Mouse (Mus musculus) G1E-ER4 (cell line): ENCODE data around the gene Pde11a. TPM values are rescaled to one million over a fixed set of nuclear protein-coding genes. Genes with fewer than 3 reads are reported as not detected.

ENCODE experiments used
- GATA1 ChIP-seq: IDR thresholded peaks from one replicate; pipeline ENCODE4 v1.8.0; 2012; ENCODE audit warnings: low read length, inconsistent platforms
- polyA plus RNA-seq: library from polyadenylated mRNA; stranded (reverse); fragments of >175 nt; gene quantifications from 2 replicates; pipeline ENCODE4 v1.2.3, GENCODE M21; 2012

The Pde11a gene
- polyA plus RNA-seq, 1 experiment, result 0.05 TPM

DNA sequence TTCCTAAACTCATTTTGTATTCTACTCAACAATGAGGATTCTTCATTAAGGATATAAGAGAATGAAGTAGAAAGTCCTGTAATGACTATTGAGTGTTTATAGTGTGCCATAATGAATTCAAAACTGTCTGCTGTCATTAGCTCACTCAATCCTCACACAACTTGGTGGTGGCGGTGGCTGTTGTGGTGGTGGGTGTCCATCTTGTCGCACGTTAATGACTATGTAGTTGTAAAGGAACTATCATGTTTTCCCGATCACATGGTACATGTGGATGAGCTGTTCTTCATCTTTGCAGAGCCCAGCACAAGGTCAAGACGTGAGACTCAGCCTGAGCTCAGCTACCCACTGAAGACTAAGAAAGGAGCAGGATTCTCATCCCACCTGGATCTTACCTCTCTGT, 242.7 kb downstream of the Pde11a start:
- no peak for TF ChIP-seq GATA1

DNA sequence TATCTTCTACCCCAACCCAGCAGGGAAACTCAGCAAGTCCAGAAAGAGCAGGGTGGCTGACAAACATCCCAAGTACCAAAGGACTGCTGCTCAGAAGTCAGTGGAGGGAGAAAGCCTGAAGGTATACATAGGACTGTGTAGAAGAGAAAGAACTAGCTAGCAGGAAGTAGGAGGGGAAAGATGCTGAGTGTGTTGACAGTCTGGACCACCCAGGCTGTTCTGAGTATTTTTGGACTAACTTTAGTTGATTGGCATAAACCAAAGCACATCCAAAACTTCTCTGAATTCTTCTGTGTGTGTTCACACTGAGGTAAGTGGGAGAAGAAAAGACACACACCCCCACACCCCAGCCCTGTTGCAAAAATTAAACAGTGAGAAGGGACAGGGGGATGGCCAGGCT, 248.1 kb downstream of the Pde11a start:
- TF ChIP-seq GATA1, result no peak

GRCm38 (mm10) chr2:76088844-76089243, 249.7 kb downstream of the Pde11a start:
- no peak for TF ChIP-seq GATA1

DNA sequence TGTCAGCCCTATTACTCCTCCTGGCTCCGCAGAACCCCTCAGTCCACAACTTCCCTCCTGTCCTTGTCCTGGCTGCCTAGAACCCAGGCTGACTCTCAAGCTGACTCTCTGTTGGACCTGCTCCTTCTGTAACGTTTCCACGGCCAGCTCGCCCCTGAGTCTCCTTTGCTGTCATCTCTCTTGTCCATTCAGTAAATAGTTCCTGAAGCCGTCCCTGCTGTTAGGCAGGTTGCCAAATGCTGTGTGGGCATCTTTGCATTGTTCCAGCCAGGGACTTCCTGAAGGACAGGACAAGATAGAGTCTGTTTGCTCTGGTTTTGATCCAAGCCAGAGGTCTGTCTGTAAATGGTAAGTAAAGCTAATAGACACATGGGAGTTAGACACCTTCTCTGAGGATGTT, 250.2 kb downstream of the Pde11a start:
- no peak for TF ChIP-seq GATA1

- TF ChIP-seq GATA1, result no peak
Observed at GRCm38 (mm10) chr2:76087170-76087569, 251.4 kb downstream of the Pde11a start.

GRCm38 (mm10) chr2:76084982-76085381, 253.6 kb downstream of the Pde11a start:
- TF ChIP-seq GATA1, result no peak

- no peak for TF ChIP-seq GATA1
Observed at GRCm38 (mm10) chr2:76083901-76084300, 254.7 kb downstream of the Pde11a start.

DNA sequence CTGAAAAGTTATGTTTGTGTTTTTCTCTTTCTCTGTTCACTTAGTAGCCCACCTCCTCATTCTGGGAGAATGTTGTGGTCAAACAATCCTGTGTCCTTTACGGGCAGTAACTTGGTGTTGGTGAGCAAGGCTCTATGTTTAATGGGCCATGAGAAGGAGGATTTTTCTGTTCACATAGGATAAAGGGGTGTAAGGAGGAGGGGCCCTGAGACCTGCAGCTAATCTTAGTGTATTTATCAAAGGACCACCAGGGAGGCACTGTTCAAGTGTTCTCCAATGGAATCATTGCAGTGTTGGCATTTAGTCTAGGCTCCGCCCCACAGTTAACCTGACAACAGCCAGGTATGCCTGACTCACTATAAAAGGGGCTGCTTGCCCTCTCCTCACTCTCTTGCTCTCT, 255.2 kb downstream of the Pde11a start:
- no peak for TF ChIP-seq GATA1

DNA sequence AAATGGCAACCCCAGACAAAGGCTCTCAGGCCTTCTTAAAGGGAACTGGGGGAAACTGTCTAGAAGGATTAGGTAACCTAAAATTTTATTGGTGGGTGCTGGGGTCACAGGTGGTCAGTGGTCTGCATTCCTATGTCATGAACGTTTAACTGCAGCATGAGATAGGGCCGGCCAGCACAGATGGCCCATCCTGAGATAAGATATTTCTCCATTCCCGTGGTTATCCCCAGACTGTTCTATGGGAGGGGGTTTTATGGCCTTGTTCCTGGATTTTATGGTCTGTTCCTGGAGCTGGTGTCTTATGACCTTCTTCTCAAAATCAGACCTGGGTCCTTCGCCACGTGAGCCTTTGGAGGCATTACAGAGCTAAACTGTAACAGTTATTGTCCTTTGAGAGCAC, 256.6 kb downstream of the Pde11a start:
- peak; percentile 52 for TF ChIP-seq GATA1

DNA sequence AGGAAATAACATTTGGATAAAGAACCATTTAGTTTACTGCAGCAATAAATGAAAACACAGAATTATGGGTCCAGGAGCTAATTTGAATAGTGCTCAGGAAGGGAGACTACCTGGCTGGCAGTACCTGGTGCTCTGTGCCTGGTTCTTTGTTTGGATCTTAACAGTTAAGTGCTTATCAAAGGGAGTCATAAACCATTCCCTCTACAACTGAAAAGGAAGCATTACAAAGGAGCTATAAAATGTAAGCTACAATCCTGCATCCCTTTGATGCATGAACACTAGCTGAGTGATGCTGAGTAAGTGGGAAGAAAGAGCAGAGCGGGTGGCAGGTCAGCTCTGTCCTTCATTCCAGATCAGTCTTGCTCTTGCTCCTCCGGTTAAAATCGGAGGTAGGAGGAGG, 258.0 kb downstream of the Pde11a start:
- no peak for TF ChIP-seq GATA1

GRCm38 (mm10) chr2:76076838-76077237, 261.7 kb downstream of the Pde11a start:
- no peak for TF ChIP-seq GATA1

- no peak for TF ChIP-seq GATA1
Observed at GRCm38 (mm10) chr2:76076047-76076446, 262.5 kb downstream of the Pde11a start.

GRCm38 (mm10) chr2:76073079-76073478, 265.5 kb downstream of the Pde11a start:
- TF ChIP-seq GATA1, result no peak

DNA sequence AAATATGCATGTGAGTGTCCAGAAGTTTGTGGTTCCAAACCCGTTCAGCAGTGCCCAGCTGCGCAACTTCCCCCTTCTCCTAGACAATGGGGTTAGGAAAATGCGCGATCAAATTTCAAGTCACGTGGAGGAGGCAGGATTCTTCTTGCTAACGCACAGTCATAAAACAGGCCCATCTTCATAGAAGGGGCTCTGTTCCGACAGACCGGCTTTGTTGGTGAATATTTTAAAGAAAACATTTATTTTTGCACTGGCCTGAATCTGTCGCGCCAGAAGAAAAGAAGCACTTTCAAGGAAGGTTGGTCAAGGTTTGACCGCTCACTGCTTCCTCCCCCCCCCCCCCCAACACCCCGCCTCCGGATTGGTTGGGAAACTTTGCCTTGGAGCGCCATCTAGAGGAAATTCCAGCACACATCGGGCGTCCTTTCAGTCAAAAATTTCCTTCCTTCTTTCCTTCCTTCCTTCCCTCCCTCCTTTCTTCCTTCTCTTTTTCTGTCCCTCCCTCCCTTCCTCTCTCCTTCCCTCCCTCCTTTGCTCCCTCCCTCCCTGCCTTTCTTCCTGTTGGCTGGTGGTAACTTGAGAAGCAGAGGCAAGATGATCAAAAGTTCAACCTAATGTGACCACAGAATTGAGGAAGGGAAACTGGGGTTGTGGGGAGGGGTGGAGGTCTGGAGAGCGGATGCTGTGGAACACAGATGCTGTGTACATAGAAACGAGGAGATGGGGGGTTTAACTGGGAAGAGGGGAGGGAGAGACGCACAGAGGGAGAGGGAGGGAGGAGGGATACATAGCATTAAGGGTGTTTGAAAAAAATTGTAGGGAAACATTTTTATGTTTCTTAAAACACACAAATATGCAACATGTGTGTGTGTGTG, 267.9 kb downstream of the Pde11a start:
- TF ChIP-seq GATA1, result no peak

DNA sequence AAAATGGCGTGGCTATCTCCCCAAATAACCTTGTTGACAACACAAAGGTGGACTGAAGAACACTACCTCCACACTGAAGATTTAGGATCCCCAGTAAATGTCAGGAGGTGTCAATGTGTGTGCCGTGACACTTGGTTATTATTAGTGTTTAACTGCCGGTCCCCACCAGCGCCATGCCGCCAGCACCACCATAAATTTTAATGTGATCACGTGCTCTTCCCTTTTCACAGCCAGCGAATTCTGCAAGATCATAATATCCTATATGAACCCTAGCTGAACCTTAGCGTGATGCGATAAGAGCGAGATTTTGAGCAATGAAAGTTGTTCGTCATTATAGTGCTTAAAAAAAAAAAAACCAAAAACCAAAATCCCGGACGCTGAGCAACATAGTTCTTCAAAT, 269.3 kb downstream of the Pde11a start:
- no peak for TF ChIP-seq GATA1

GRCm38 (mm10) chr2:76068155-76068554, 270.4 kb downstream of the Pde11a start:
- TF ChIP-seq GATA1, result no peak

GRCm38 (mm10) chr2:76067144-76067543, 271.4 kb downstream of the Pde11a start:
- TF ChIP-seq GATA1, result no peak
